Mouse (Mus musculus): ENCODE measurements around the gene Minos1.

DNA sequence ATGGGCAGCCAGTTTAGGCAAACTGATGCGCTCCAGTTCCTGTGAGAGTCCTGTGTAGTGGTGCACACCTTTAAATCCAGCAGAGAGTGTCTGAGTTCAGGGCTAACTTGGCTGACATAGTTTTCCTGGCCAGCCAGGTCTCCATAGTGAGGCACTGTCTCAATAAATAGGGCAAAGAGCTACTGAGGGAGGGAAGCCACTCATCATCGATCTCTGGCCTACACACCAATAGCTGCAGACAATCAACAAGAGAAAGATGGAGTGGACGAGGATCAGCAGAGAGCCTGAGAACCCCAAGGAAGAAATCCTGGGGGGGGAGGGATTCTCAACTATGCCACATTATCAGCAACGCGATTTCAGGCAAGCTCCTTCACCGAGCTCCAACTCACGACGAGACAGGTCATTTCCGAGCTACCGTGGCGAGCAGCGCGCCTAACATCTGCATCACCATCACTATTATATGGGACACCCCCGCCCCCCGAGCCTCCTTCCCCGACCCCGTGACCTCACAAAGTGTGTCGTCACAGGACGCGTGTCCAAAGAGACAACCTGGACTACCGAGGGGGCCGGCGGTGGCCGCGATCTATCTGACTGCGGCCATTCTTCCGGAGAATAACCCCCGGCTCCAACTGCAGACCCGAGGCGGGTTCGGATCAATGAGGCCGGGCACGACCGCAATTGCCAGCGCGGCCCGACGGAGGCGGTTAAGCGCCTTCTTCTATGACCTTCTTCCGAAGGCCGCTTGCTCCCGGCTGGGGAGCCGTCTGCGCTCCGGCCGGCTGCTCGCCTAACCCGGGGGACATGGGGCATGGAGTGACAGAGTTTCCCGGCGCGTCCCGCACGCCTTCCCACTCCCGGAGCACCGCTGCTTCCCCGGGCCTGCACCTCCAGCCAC lies 860 bp downstream of the Minos1 start:
- no peak for TF ChIP-seq POLR2A (IDR thresholded peaks at IDR 0.05; ENCODE audit: extremely low read depth, insufficient read depth, low read length)
- no peak for TF ChIP-seq CTCF (IDR thresholded peaks at IDR 0.05; ENCODE audit: extremely low read depth, insufficient read depth, low read length)
